Mouse (Mus musculus) bone marrow macrophage, adult 2 months (primary cell): ENCODE data around the gene 1700016H13Rik.

Experiments
- CTCF ChIP-seq: IDR thresholded peaks from 2 replicates; pipeline ENCODE4 v1.5.1; 2012; ENCODE audit warnings: low read depth, mild to moderate bottlenecking, low read length, moderate library complexity
- POLR2A ChIP-seq: IDR thresholded peaks from 2 replicates; pipeline ENCODE4 v1.6.1; 2012; ENCODE audit warnings: mild to moderate bottlenecking, low read depth, low read length, borderline replicate concordance

DNA sequence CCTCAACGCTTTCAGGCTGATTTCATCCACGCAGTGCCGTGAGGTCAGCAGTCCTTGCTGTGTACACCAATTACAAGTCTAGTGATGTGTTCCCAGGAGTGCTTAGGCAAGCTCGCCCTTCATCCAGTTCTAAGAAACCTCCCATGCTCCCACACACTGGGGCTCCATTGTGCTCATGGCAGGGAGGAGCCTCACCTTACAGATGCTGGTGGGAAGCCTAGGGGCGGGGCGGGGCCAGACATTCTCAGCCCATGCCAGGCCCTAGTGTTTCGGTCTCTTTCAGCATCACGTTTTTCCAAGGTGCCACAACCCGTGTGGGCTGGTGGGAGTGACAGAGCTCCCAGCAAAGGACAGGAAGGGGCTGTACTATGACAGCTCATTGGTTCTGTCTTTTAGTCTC, 38.6 kb downstream of the 1700016H13Rik start:
- TF ChIP-seq CTCF: no peak
- TF ChIP-seq POLR2A: no peak
